Mouse (Mus musculus): ENCODE measurements around the gene Cntnap5a. TPM values are rescaled to one million over a fixed set of nuclear protein-coding genes. Genes with fewer than 3 reads are reported as not detected.
A peak's percentile ranks its signal among the peaks of the same experiment; 100 is the strongest.
"Not testable (repeated sequence)": the region's sequence is repeated elsewhere in the genome, so short reads cannot be mapped to it uniquely, and the experiment has no call there.

The Cntnap5a gene
- polyA plus RNA-seq, 1 experiment from 2014 or later, result 3.9 TPM

DNA sequence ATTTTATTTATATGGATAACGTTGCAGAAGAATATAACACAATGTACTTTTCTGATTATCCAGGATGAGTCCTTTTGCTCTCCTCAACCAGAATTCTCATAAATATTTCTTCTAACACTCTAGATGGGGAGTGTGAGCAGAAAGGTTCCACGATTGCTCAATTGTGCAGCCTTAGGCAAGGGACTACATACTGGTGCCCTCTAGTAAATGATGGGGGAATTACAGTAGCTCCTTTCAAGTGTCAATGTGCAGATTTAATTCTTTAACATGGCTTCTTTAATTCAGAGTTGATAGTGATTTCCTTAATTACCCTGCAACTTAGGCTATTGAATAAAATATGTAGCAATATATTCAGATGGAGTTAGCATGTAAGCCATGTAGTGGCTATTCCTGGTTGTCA, 442.5 kb downstream of the Cntnap5a start:
- no peak overlapping the region for H3K4me3 ChIP-seq (ENCODE audit: low read depth, low read length)
- no peak overlapping the region for H3K4me2 ChIP-seq (ENCODE audit: low read depth, low read length)
- H3K27ac ChIP-seq (ENCODE audit: low read depth, low read length), result no peak overlapping the region
- no peaks in the 10 kb centered on the region for H3K4me1 ChIP-seq (ENCODE audit: control insufficient read depth, insufficient read depth, low read length)
- H3K9me3 ChIP-seq (ENCODE audit: control insufficient read depth, low read length), result no peaks in the 10 kb centered on the region
- no peak overlapping the region for H3K9ac ChIP-seq (replicated peaks; ENCODE audit: low read depth, low read length)
- 71% methylated on average over 2 of the region's 2 CpGs for WGBS
- H3K27me3 ChIP-seq (ENCODE audit: control insufficient read depth, insufficient read depth, low read length), result no peaks in the 10 kb centered on the region
- H3K36me3 ChIP-seq (ENCODE audit: control insufficient read depth, insufficient read depth, low read length), result no peaks in the 10 kb centered on the region
- no peak for ATAC-seq (ENCODE audit: low read depth)

DNA sequence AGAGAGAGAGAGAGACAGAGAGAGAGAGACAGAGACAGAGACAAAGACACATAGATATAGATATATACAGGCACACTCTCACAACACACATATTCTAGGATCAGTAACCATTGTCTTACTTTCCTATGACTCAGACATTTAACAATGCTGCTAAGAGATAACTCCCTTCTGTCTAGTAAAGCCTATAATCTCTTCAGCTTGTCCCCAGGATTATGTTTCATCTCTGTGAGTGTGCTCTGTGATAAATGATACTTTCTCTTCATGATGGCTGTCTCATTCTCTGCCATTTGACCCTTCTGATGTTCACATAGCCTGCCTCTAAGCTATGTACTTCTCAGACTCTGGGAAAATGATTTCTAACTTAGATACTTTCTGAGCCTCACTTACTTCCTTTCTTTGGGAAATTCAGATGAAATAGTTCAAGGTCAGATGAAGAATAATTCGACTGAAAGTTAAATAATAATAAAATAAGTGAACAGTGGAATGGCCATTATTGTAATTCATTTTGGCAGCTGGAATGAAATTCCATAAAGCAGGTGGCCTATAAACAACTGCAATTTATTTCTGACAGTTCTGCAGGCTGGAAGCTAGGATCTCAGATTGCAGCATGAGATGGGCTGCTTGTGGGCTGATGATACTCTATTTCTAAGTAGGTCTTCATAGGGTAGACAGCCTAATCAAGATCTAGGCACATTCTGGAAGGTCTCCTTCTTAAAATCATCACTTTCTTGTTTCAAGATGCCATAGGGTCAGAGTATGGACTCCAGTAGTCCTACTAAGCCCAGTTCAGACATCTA, 444.1 kb downstream of the Cntnap5a start:
- 52% methylated on average over 1 of the region's 1 CpGs for WGBS
- ATAC-seq (ENCODE audit: low read depth), result no peak
- Histone ChIP-seq H3K27ac (ENCODE audit: low read depth, low read length) (no peak overlapping the region), H3K36me3 (ENCODE audit: control insufficient read depth, insufficient read depth, low read length) (no peaks in the 10 kb centered on the region), H3K4me2 (ENCODE audit: low read depth, low read length) (no peak overlapping the region), H3K27me3 (ENCODE audit: control insufficient read depth, insufficient read depth, low read length) (no peaks in the 10 kb centered on the region), H3K9ac (replicated peaks; ENCODE audit: low read depth, low read length) (no peak overlapping the region), H3K4me1 (ENCODE audit: control insufficient read depth, insufficient read depth, low read length) (no peaks in the 10 kb centered on the region), H3K9me3 (ENCODE audit: control insufficient read depth, low read length) (no peaks in the 10 kb centered on the region), H3K4me3 (ENCODE audit: low read depth, low read length) (no peak overlapping the region)

DNA sequence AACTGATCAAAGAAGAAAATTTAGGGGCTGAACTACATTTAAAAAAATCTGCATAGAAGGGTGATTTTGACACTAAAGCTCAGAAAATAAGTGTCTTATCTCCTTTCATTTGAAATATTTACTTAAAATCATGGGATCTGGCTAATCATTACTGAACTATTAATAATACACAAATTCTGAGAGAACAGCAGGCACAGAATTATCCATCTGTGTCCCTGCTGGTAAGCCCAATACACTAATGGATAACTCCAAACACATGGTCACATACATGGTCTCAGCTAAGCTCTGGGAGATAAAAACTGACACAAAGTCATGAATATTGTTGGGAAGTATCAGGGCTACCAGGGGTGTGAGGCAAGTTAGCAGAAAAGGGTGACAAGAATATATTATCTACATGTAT, 447.9 kb downstream of the Cntnap5a start:
- Histone ChIP-seq H3K27ac (ENCODE audit: low read depth, low read length) (no peak overlapping the region), H3K4me3 (ENCODE audit: low read depth, low read length) (no peak overlapping the region), H3K36me3 (ENCODE audit: control insufficient read depth, insufficient read depth, low read length) (no peaks in the 10 kb centered on the region), H3K4me1 (ENCODE audit: control insufficient read depth, insufficient read depth, low read length) (no peaks in the 10 kb centered on the region), H3K9me3 (ENCODE audit: control insufficient read depth, low read length) (no peaks in the 10 kb centered on the region), H3K4me2 (ENCODE audit: low read depth, low read length) (no peak overlapping the region), H3K9ac (replicated peaks; ENCODE audit: low read depth, low read length) (no peak overlapping the region), H3K27me3 (ENCODE audit: control insufficient read depth, insufficient read depth, low read length) (no peaks in the 10 kb centered on the region)
- ATAC-seq (ENCODE audit: low read depth), result no peak

DNA sequence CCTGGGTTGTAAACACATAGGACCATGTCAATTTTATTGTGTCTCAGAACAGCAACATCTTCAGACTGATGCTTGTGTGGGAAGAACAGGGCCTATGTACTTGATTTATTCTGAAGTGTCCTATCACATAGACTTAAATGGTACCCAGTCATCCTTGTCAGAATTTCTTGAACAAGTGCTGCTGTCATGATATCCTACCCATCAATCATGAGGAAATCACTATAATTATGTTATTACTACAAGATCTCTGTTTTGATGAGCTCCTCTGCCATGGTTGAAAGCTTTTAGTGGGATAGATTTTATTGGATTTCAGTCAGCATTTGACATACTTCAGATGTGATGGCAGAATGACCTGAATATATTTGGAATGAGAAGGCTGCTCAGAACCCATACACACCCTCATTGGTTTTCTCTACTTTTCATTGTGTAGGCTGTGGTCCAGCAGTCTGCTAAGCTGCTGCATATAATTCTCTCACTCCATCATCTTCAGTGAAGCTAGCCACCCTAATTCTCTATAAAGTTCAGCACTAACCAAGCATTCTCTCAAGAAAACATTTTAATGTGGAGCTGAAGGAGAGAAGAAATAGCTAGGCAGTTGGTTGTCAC, 465.3 kb downstream of the Cntnap5a start:
- H3K4me2 ChIP-seq (ENCODE audit: low read depth, low read length), result no peak overlapping the region
- no peaks in the 10 kb centered on the region for H3K9me3 ChIP-seq (ENCODE audit: control insufficient read depth, low read length)
- H3K36me3 ChIP-seq (ENCODE audit: control insufficient read depth, insufficient read depth, low read length), result no peaks in the 10 kb centered on the region
- H3K27me3 ChIP-seq (ENCODE audit: control insufficient read depth, insufficient read depth, low read length), result no peaks in the 10 kb centered on the region
- H3K4me1 ChIP-seq (ENCODE audit: control insufficient read depth, insufficient read depth, low read length), result no peaks in the 10 kb centered on the region
- no peak overlapping the region for H3K4me3 ChIP-seq (ENCODE audit: low read depth, low read length)
- H3K9ac ChIP-seq (replicated peaks; ENCODE audit: low read depth, low read length), result no peak overlapping the region
- no peak; the same call in 1 of the 2 replicates for ATAC-seq (ENCODE audit: low read depth)
- H3K27ac ChIP-seq (ENCODE audit: low read depth, low read length), result no peak overlapping the region

DNA sequence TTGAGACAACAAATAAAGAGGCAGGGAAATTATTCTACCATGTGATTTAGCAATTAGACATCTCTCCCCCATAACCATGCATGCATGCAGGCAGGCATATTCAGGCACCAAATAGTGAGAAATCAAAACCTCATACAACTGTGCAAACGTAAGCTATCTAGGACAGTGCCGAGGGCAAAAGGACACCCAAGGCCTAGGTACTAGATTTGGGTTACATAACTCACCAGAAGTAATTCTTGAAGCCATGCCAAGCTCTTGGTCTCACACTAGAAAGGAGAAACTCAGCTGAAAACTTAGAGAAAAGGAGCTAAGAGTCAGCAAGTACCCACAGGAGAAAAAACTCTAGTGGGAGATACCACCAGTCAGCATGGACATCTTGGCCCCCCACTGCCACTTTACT, 499.9 kb downstream of the Cntnap5a start:
- Histone ChIP-seq H3K4me2 (ENCODE audit: low read depth, low read length) (no peak overlapping the region), H3K36me3 (ENCODE audit: control insufficient read depth, insufficient read depth, low read length) (no peaks in the 10 kb centered on the region), H3K4me3 (ENCODE audit: low read depth, low read length) (no peak overlapping the region), H3K27ac (ENCODE audit: low read depth, low read length) (no peak overlapping the region), H3K27me3 (ENCODE audit: control insufficient read depth, insufficient read depth, low read length) (no peaks in the 10 kb centered on the region), H3K9me3 (ENCODE audit: control insufficient read depth, low read length) (no peaks in the 10 kb centered on the region), H3K4me1 (ENCODE audit: control insufficient read depth, insufficient read depth, low read length) (no peaks in the 10 kb centered on the region), H3K9ac (replicated peaks; ENCODE audit: low read depth, low read length) (no peak overlapping the region)
- no peak for ATAC-seq (ENCODE audit: low read depth)
- 95% methylated on average over 2 of the region's 2 CpGs for WGBS

DNA sequence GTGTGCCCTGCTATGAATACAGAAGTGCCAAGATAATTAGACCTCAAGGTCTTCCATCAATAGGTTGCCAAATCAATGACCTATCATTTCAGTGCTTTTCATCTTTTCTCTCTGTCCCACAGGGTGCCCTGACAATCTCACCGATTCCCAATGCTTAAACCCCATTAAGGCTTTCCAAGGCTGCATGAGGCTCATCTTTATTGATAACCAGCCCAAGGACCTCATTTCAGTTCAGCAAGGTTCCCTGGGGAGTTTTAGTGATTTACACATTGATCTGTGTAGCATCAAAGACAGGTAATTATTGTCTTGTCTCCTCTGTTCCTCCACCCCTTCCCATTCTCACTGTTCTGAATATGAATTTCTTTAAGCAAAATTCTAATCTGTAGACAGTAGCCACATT, 503.6 kb downstream of the Cntnap5a start:
- not testable (repeated sequence) for H3K4me1 ChIP-seq (ENCODE audit: control insufficient read depth, insufficient read depth, low read length); H3K27ac ChIP-seq (ENCODE audit: low read depth, low read length); ATAC-seq (ENCODE audit: low read depth); H3K36me3 ChIP-seq (ENCODE audit: control insufficient read depth, insufficient read depth, low read length); H3K9me3 ChIP-seq (ENCODE audit: control insufficient read depth, low read length); H3K27me3 ChIP-seq (ENCODE audit: control insufficient read depth, insufficient read depth, low read length); H3K9ac ChIP-seq (replicated peaks; ENCODE audit: low read depth, low read length); H3K4me3 ChIP-seq (ENCODE audit: low read depth, low read length); H3K4me2 ChIP-seq (ENCODE audit: low read depth, low read length)
- 4% methylated on average over 1 of the region's 1 CpGs for WGBS

DNA sequence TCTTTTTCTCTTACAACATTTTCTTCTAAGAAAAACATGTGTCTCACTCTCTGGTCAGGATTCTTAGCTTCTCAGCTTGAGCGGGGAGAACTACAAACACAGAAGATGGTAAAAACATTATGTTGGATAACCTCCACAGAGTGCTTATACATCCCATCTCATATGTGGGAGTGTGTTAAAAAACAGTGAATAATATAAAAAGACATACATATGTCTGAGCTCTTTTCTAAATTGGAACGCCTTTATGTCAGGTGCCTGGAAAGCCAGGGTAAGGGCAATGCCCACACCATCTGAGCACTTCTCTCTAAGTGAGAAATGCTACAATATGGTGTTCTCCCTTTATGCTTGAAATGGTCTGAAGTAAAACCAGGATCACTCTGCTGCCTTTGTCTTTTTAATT, 507.7 kb downstream of the Cntnap5a start:
- H3K27ac ChIP-seq (ENCODE audit: low read depth, low read length), result no peak overlapping the region
- no peak overlapping the region for H3K4me2 ChIP-seq (ENCODE audit: low read depth, low read length)
- WGBS, result 91% methylated on average over 2 of the region's 2 CpGs
- no peak overlapping the region for H3K9ac ChIP-seq (replicated peaks; ENCODE audit: low read depth, low read length)
- H3K27me3 ChIP-seq (ENCODE audit: control insufficient read depth, insufficient read depth, low read length), result no peaks in the 10 kb centered on the region
- no peak for ATAC-seq (ENCODE audit: low read depth)
- H3K4me1 ChIP-seq (ENCODE audit: control insufficient read depth, insufficient read depth, low read length), result no peaks in the 10 kb centered on the region
- no peaks in the 10 kb centered on the region for H3K9me3 ChIP-seq (ENCODE audit: control insufficient read depth, low read length)
- H3K4me3 ChIP-seq (ENCODE audit: low read depth, low read length), result no peak overlapping the region
- H3K36me3 ChIP-seq (ENCODE audit: control insufficient read depth, insufficient read depth, low read length), result no peaks in the 10 kb centered on the region

DNA sequence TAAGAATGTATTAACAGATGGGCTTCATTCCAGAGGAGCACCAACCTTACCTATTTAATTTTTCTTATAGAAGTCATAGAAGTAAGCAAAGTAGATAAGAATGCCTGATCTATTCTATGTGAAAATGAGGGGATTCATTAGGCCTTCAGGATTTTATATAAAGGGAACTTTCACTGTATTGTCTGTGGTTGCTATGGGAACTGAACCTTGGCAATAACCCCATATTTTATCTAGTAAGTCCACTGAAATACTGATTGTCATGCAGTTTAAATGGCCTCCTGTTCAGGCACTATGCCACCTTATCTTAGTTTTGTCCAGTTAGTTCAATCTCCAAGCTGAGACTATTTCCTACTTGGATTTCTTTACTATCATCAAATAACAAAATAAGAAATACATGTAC, 532.3 kb downstream of the Cntnap5a start:
- Histone ChIP-seq H3K4me3 (ENCODE audit: low read depth, low read length) (no peak overlapping the region), H3K27me3 (ENCODE audit: control insufficient read depth, insufficient read depth, low read length) (no peaks in the 10 kb centered on the region), H3K9me3 (ENCODE audit: control insufficient read depth, low read length) (no peaks in the 10 kb centered on the region), H3K9ac (replicated peaks; ENCODE audit: low read depth, low read length) (no peak overlapping the region), H3K4me1 (ENCODE audit: control insufficient read depth, insufficient read depth, low read length) (no peaks in the 10 kb centered on the region), H3K36me3 (ENCODE audit: control insufficient read depth, insufficient read depth, low read length) (no peaks in the 10 kb centered on the region), H3K27ac (ENCODE audit: low read depth, low read length) (no peak overlapping the region), H3K4me2 (ENCODE audit: low read depth, low read length) (no peak overlapping the region)
- no peak; the same call in 1 of the 2 replicates for ATAC-seq (ENCODE audit: low read depth)

DNA sequence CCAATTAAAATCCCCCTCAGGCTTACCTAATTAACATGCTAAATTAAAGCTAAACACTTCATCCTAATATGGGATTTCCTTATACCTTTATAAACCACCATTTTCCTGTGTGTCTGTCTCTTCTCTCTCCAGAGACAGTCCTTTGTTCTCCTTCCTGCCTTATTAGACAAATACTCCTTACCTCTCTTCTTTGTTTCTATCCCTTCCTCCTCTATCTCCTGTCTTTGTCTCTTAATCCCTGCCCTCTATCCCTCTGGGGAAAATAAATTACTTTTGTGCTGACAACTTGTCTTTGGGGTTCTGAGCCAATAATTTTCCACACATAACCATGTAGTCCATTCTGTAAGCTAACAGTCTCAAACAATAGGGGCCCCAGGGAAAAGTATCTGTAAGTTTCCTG, 556.0 kb downstream of the Cntnap5a start:
- Histone ChIP-seq H3K4me3 (ENCODE audit: low read depth, low read length) (no peak overlapping the region), H3K36me3 (ENCODE audit: control insufficient read depth, insufficient read depth, low read length) (no peaks in the 10 kb centered on the region), H3K27me3 (ENCODE audit: control insufficient read depth, insufficient read depth, low read length) (no peaks in the 10 kb centered on the region), H3K4me1 (ENCODE audit: control insufficient read depth, insufficient read depth, low read length) (no peaks in the 10 kb centered on the region), H3K9me3 (ENCODE audit: control insufficient read depth, low read length) (no peaks in the 10 kb centered on the region), H3K4me2 (ENCODE audit: low read depth, low read length) (no peak overlapping the region), H3K9ac (replicated peaks; ENCODE audit: low read depth, low read length) (no peak overlapping the region), H3K27ac (ENCODE audit: low read depth, low read length) (no peak overlapping the region)
- peak; percentile 59; the same call in 1 of the 2 replicates for ATAC-seq (ENCODE audit: low read depth)

Data from neural tube, embryonic 14.5 days (tissue).